Mouse (Mus musculus) liver, embryonic 14.5 days (tissue): Measurements from ENCODE around the gene Pax7. TPM values are rescaled to one million over a fixed set of nuclear protein-coding genes. Genes with fewer than 3 reads are reported as not detected.
A peak's percentile ranks its signal among the peaks of the same experiment; 100 is the strongest.

Experiments used
- ATAC-seq: fragments of 200-750 bp; cut with Nextera tagmentation; 2 replicates; pipeline ENCODE4 v1.8.0; 2017; ENCODE audit warnings: moderate number of reproducible peaks, mild to moderate bottlenecking, moderate library complexity; ENCODE audit not compliant: insufficient read depth
- DNase-seq, 3 experiments: peaks; one replicate each; pipeline ENCODE4 v3.0.0-alpha.2; 2012 to 2013; ENCODE audit warnings: low read depth in 3 of 3, low spot score in 3 of 3
- H3K27ac ChIP-seq: fragments of 300-500 bp; sonication (generic); 2 replicates; pipeline ENCODE4 v1.5.1; 2014; ENCODE audit warnings: moderate library complexity, mild to moderate bottlenecking, control low read depth, inconsistent platforms
- H3K27me3 ChIP-seq: fragments of 300-500 bp; sonication (generic); 2 replicates; pipeline ENCODE4 v1.6.1; 2014; ENCODE audit warnings: mild to moderate bottlenecking, low read length, moderate library complexity; ENCODE audit not compliant: control insufficient read depth, insufficient read depth
- H3K36me3 ChIP-seq: fragments of 300-500 bp; sonication (generic); replicated peaks from 2 replicates; pipeline ENCODE4 v1.6.1; 2014; ENCODE audit warnings: low read depth; ENCODE audit not compliant: control insufficient read depth, insufficient read depth
- H3K4me1 ChIP-seq, 2 experiments: fragments of 200-500 bp in 1 of 2; fragments of 300-500 bp in 1 of 2; sonication (generic) in 1 of 2; replicated peaks; 2 replicates each; pipeline ENCODE4 v1.6.1; 2012 to 2014; ENCODE audit warnings: antibody characterized with exemption in 1 of 2, inconsistent platforms in 1 of 2, low read length in 1 of 2; ENCODE audit not compliant: control insufficient read depth in 2 of 2, insufficient read depth in 2 of 2
- H3K4me2 ChIP-seq: fragments of 300-500 bp; sonication (generic); 2 replicates; pipeline ENCODE4 v1.6.1; 2014; ENCODE audit warnings: low read depth, mild to moderate bottlenecking, control low read depth, moderate library complexity
- H3K4me3 ChIP-seq, 2 experiments: fragments of 200-500 bp in 1 of 2; fragments of 300-500 bp in 1 of 2; sonication (generic) in 1 of 2; 2 replicates each; pipeline ENCODE4 v1.5.1; 2012 to 2014; ENCODE audit warnings: low read depth in 2 of 2, low read length in 2 of 2, mild to moderate bottlenecking in 2 of 2, control low read depth in 1 of 2, inconsistent platforms in 1 of 2, moderate library complexity in 1 of 2; ENCODE audit not compliant: insufficient read depth in 1 of 2
- H3K9ac ChIP-seq: fragments of 300-500 bp; sonication (generic); replicated peaks from 2 replicates; pipeline ENCODE4 v1.6.1; 2014; ENCODE audit warnings: mild to moderate bottlenecking, control low read depth, moderate library complexity
- H3K9me3 ChIP-seq: fragments of 300-500 bp; sonication (generic); 2 replicates; pipeline ENCODE4 v1.6.1; 2016; ENCODE audit warnings: low read length, mixed read lengths; ENCODE audit not compliant: control insufficient read depth
- CTCF ChIP-seq: IDR thresholded peaks from 2 replicates; pipeline ENCODE4 v1.5.1; 2016; ENCODE audit warnings: antibody characterized with exemption, low read depth, control low read depth
- EP300 ChIP-seq: IDR thresholded peaks from 2 replicates; pipeline ENCODE4 v1.6.1; 2016; ENCODE audit warnings: antibody characterized with exemption, low read depth
- WGBS: fragments of 180-500 bp; shearing (Covaris S2); extraction: QIAGEN DNeasy Blood & Tissue Kit; methylation state at CpG from one replicate; pipeline ENCODE4 v1.1.7; 2014; ENCODE audit not compliant: insufficient replicate concordance; 5-methylcytosine and 5-hydroxymethylcytosine counted together
- polyA plus RNA-seq, 2 experiments: library from polyadenylated mRNA; depleted of rRNA in 1 of 2; stranded (reverse) in 1 of 2; unstranded in 1 of 2; fragments of >200 nt; fragmentation: Nextera tagmentation in 1 of 2; extraction: Ambion mirVana in 1 of 2; gene quantifications; 2 replicates each; pipeline versions ENCODE4 v1.2.1 to v1.2.3; 2012 to 2014

Gene Pax7
- polyA plus RNA-seq, 2 experiments = not detected

DNA sequence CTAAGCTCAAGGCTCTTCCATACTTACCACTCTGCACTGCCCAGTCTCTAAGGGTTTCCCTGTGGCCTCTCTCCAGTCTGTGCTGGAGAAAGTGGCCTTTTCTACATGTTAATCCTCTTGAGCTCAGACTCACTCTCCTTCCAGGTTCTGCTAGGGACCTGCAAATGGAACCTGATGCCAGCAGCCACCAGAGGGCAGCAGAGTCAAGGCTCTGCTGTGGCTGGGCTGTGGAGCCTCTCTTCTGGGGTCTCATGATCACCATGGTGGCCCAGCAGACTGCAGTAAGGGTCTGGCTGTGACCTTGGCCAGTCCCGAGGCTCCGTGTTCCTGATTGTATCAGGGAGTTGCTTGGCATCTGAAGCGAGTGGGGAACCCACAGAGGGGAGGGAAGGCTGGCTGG, 39.3 kb upstream of the Pax7 start:
- ATAC-seq = no peak
- Histone ChIP-seq H3K4me1 (no peaks in the 10 kb centered on the region), H3K9me3 (no peaks in the 10 kb centered on the region), H3K4me3 (no peak overlapping the region), H3K27ac (no peak overlapping the region), H3K36me3 (no peaks in the 10 kb centered on the region), H3K27me3 (no peaks in the 10 kb centered on the region), H3K9ac (no peak overlapping the region), H3K4me2 (no peak overlapping the region)
- TF ChIP-seq EP300 (no peak), CTCF (peak; percentile 87)
- 5% methylated on average over 3 of the region's 3 CpGs for WGBS
- DNase-seq = no peak

DNA sequence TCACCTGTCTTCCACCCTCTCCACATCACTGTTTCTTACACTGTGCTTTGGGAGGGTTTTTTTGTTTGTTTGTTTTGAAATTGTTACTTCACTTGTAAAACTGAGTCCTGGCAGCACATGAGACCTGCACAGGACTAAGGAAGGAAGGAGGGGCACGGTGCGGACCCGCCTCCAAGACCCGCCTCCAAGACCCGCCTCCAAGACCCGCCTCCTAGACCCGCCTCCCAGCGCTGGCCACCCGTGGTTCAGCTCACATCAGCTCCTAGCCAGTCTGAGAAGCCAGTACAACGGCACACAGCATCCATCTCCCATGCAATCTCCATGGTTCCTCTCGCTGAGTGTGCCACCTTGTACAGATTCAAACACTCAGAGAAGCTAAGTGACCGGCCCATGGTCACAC, 38.4 kb upstream of the Pax7 start:
- Histone ChIP-seq H3K9ac (no peak overlapping the region), H3K4me1 (no peaks in the 10 kb centered on the region), H3K27ac (no peak overlapping the region), H3K36me3 (no peaks in the 10 kb centered on the region), H3K4me3 (no peak overlapping the region), H3K9me3 (no peaks in the 10 kb centered on the region), H3K27me3 (no peaks in the 10 kb centered on the region), H3K4me2 (no peak overlapping the region)
- TF ChIP-seq CTCF = no peak
- no peak for ATAC-seq
- 12% methylated on average over 12 of the region's 12 CpGs for WGBS
- DNase-seq = no peak

DNA sequence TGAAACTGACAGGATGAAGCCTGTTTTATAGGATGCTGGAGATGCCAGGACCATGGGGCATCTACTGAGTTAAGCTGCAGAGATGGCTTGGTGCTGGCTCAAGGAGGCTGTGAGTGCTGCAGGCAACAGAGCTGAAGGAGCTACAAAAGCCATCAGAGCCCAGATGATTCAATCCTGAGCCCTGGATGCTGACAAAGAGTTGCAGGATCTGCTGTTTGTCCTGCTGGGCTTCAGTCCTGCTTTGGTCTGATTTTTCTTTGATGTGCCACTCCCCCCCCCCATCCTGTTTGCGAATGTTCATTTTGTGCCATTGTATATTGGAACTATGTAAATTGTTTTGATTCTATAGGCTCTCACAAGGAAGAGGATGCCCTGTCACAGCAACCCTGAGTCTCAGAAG, 29.9 kb upstream of the Pax7 start:
- no peak overlapping the region for H3K9ac ChIP-seq
- no peak overlapping the region for H3K27ac ChIP-seq
- H3K9me3 ChIP-seq = no peaks in the 10 kb centered on the region
- TF ChIP-seq CTCF = no peak
- TF ChIP-seq EP300 = no peak
- no peak for DNase-seq
- no peak overlapping the region for H3K4me3 ChIP-seq
- no peak overlapping the region for H3K4me2 ChIP-seq
- H3K27me3 ChIP-seq = no peaks in the 10 kb centered on the region
- H3K36me3 ChIP-seq = no peaks in the 10 kb centered on the region
- ATAC-seq = no peak
- no peaks in the 10 kb centered on the region for H3K4me1 ChIP-seq
- 80% methylated on average over 1 of the region's 1 CpGs for WGBS

DNA sequence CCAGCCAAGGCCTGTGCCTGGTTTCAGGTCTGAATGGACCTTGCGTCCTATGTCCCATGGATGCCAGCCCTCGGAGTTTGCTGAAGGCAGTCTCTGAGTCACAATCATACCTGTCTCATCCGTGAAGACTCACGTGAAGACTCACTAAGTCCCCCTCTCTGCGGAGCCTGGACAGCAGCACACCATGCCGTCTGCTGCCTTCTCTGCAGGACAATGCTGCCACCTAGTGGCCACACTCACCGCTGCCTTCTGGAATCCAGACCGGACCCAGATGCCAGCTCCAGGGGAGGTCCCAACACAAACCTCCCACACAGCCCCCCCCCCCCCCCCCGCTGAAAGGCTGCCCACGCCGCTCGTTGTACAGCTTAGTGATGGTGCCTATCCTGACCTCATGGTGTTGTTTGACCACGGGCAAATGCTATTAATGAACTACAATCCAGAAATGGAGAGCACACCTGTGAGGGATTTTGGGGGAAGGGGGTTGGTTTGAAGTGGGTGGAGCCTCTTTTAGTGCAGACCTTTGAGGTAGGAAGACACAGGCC, 25.4 kb upstream of the Pax7 start:
- Histone ChIP-seq H3K4me3 (no peak overlapping the region), H3K27me3 (no peaks in the 10 kb centered on the region), H3K9ac (no peak overlapping the region), H3K36me3 (no peaks in the 10 kb centered on the region), H3K27ac (no peak overlapping the region), H3K9me3 (no peaks in the 10 kb centered on the region), H3K4me2 (no peak overlapping the region), H3K4me1 (no peaks in the 10 kb centered on the region)
- ATAC-seq (no peak), DNase-seq (peak; percentile 15 to 32 (median 17))
- TF ChIP-seq CTCF (peak; percentile 93), EP300 (no peak)
- WGBS = 1% methylated on average over 13 of the region's 13 CpGs

DNA sequence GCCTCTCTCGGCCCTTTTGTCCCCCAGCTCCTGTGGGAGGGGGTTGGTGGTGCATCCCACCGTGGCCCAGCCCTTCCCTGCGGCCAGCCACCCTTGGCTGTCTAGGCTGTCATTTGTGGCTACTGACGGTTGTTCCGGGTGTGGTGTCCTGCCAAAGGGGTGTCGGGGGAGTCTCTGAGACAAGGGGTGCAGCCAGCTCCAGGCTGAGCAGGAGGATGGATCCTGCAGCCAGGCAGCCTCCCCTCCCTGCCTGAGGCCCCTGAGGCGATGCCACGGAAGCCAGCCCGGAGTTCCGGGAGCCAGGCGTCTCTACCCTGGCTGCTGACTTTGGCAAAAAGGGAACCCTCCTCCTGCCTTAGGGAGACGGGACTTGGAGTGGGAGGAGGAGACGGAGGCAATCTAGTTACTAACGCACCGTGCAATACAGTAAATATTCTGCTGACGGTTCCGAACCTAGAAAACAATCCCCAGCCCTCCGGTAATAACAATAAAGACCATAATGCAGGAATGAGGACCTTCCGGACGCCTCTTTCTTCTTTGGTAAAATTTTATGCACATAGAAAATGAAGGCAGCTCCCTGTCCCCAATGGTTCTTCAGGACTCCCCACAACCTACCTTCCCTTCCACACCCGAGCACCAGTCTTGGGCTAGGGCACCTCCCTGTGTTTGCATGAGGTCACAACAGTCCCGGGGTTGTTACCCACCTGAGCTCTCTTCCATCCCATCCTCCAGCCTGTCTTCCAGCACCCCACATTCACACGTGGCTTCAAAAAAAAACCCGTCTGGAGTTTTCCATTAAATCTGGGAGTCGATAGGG, 19.1 kb upstream of the Pax7 start:
- Histone ChIP-seq H3K4me1 (no peaks in the 10 kb centered on the region), H3K27ac (no peak overlapping the region), H3K9me3 (no peaks in the 10 kb centered on the region), H3K36me3 (no peaks in the 10 kb centered on the region), H3K27me3 (peaks cover 34% of the 10 kb centered on the region), H3K4me2 (no peak overlapping the region), H3K9ac (no peak overlapping the region), H3K4me3 (no peak overlapping the region)
- ATAC-seq (no peak), DNase-seq (no peak)
- no peak for TF ChIP-seq CTCF
- TF ChIP-seq EP300 = no peak
- 5% methylated on average over 25 of the region's 25 CpGs for WGBS
